Mouse (Mus musculus): Measurements from ENCODE around the gene Aprt. TPM values are rescaled to one million over a fixed set of nuclear protein-coding genes. Genes with fewer than 3 reads are reported as not detected.

Aprt gene
- polyA plus RNA-seq, 1 experiment from 2014 or later, result 279 TPM

DNA sequence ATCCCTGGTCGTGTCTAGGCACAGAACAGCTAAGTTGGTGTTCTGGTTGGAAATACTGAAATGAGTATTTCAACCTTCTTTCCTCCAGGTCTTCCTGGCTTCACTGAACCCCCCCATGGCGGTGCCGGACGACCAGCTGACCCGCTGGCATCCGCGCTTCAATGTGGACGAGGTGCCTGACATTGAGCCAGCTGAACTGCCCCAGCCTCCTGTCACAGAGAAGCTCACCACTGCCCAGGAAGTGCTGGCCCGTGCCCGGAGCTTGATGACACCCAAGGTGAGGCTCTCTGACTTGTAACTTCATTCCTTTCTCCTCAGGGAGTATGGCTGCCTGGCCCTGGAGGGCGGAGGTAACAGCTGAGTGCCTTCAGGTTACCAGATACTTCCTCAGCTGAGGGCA lies 5.6 kb downstream of the Aprt start:
- ATAC-seq (ENCODE audit: low read depth), result no peak
- WGBS, result 91% methylated on average over 11 of the region's 11 CpGs

GRCm38 (mm10) chr8:122569996-122570395 lies 6.7 kb downstream of the Aprt start:
- H3K4me2 ChIP-seq (ENCODE audit: low read depth, low read length), result no peak overlapping the region
- H3K4me3 ChIP-seq (ENCODE audit: low read length), result no peak overlapping the region
- H3K4me1 ChIP-seq (replicated peaks; ENCODE audit: control insufficient read depth, insufficient read depth, low read length), result peaks cover 25% of the 10 kb centered on the region
- H3K9ac ChIP-seq (ENCODE audit: low read length), result no peak overlapping the region
- H3K27me3 ChIP-seq (ENCODE audit: control insufficient read depth, insufficient read depth, low read depth, low read length), result no peaks in the 10 kb centered on the region
- H3K9me3 ChIP-seq (ENCODE audit: control insufficient read depth, low read length), result no peaks in the 10 kb centered on the region
- peaks cover 16% of the 10 kb centered on the region for H3K36me3 ChIP-seq (ENCODE audit: control insufficient read depth, insufficient read depth, low read length)
- no peak for ATAC-seq (ENCODE audit: low read depth)
- H3K27ac ChIP-seq (ENCODE audit: low read length), result no peak overlapping the region
- WGBS, result 95% methylated on average over 16 of the region's 16 CpGs

More for the DNA sequence above, 5.6 kb downstream of the Aprt start:
- Histone ChIP-seq H3K4me1 (replicated peaks; ENCODE audit: control insufficient read depth, insufficient read depth, low read length) (peaks cover 36% of the 10 kb centered on the region), H3K4me3 (ENCODE audit: low read length) (no peak overlapping the region), H3K27me3 (ENCODE audit: control insufficient read depth, insufficient read depth, low read depth, low read length) (no peaks in the 10 kb centered on the region), H3K9me3 (ENCODE audit: control insufficient read depth, low read length) (no peaks in the 10 kb centered on the region), H3K27ac (ENCODE audit: low read length) (no peak overlapping the region), H3K4me2 (ENCODE audit: low read depth, low read length) (no peak overlapping the region), H3K9ac (ENCODE audit: low read length) (no peak overlapping the region), H3K36me3 (ENCODE audit: control insufficient read depth, insufficient read depth, low read length) (peaks cover 16% of the 10 kb centered on the region)

GRCm38 (mm10) chr8:122569329-122569728 lies 7.4 kb downstream of the Aprt start:
- Histone ChIP-seq H3K9me3 (ENCODE audit: control insufficient read depth, low read length) (no peaks in the 10 kb centered on the region), H3K9ac (ENCODE audit: low read length) (peak overlapping the region; percentile 87), H3K4me2 (ENCODE audit: low read depth, low read length) (peak overlapping the region; percentile 73), H3K4me1 (replicated peaks; ENCODE audit: control insufficient read depth, insufficient read depth, low read length) (peaks cover 19% of the 10 kb centered on the region), H3K36me3 (ENCODE audit: control insufficient read depth, insufficient read depth, low read length) (peaks cover 16% of the 10 kb centered on the region), H3K4me3 (ENCODE audit: low read length) (peak overlapping the region; percentile 82), H3K27ac (ENCODE audit: low read length) (no peak overlapping the region), H3K27me3 (ENCODE audit: control insufficient read depth, insufficient read depth, low read depth, low read length) (no peaks in the 10 kb centered on the region)
- 48% methylated on average over 9 of the region's 9 CpGs for WGBS
- no peak for ATAC-seq (ENCODE audit: low read depth)

DNA sequence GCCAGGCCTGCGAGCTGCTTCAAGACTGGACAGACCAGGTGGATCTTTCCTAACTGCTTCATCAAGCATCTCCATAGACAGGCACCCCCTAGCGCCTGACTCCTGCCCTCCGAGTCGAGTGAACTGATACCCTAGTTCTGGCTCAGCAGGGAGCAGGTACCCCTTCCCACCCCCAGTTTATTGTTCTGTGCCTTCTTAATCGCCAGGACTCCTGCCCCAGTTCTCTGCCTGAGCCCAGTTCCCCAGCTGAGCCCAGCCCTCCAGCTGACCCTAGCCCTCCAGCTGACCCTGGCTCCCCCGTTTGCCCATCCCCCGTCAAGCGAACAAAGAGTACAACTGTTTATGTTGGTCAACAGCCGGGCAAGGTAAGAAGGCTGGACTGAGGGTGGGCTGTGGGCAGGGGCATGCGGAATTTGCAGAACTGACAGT lies 7.8 kb downstream of the Aprt start:
- no peaks in the 10 kb centered on the region for H3K9me3 ChIP-seq (ENCODE audit: control insufficient read depth, low read length)
- ATAC-seq (ENCODE audit: low read depth), result no peak
- peak overlapping the region; percentile 82 for H3K4me3 ChIP-seq (ENCODE audit: low read length)
- WGBS, result 6% methylated on average over 10 of the region's 10 CpGs
- H3K9ac ChIP-seq (ENCODE audit: low read length), result peak overlapping the region; percentile 87
- no peaks in the 10 kb centered on the region for H3K27me3 ChIP-seq (ENCODE audit: control insufficient read depth, insufficient read depth, low read depth, low read length)
- H3K4me1 ChIP-seq (replicated peaks; ENCODE audit: control insufficient read depth, insufficient read depth, low read length), result peaks cover 19% of the 10 kb centered on the region
- no peak overlapping the region for H3K27ac ChIP-seq (ENCODE audit: low read length)
- H3K4me2 ChIP-seq (ENCODE audit: low read depth, low read length), result peak overlapping the region; percentile 73
- H3K36me3 ChIP-seq (ENCODE audit: control insufficient read depth, insufficient read depth, low read length), result peaks cover 16% of the 10 kb centered on the region

DNA sequence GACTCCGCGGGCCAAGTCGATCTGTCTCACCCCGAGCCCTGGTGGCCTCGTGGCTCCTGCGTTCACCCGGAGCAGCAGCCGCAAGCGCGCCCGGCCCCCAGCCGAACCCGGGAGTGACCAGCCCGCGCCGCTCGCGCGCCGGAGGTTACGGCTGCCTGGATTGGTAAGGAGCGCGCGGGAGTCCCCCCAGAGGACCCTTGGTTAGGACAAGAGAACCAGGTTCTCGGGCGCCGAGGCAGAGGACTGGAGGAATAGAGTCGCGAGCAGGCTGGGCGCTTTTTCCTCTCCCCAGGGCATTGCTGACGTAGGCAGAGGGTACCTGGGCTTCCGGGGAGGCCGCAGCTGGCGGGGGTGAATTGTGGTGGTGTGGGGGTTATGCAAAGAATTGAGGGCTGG lies 8.6 kb downstream of the Aprt start:
- WGBS, result 0% methylated on average over 34 of the region's 34 CpGs
- peak overlapping the region; percentile 97 for H3K27ac ChIP-seq (ENCODE audit: low read length)
- H3K9me3 ChIP-seq (ENCODE audit: control insufficient read depth, low read length), result no peaks in the 10 kb centered on the region
- no peaks in the 10 kb centered on the region for H3K27me3 ChIP-seq (ENCODE audit: control insufficient read depth, insufficient read depth, low read depth, low read length)
- H3K9ac ChIP-seq (ENCODE audit: low read length), result peak overlapping the region; percentile 87
- H3K4me2 ChIP-seq (ENCODE audit: low read depth, low read length), result peak overlapping the region; percentile 73
- peak overlapping the region; percentile 82 for H3K4me3 ChIP-seq (ENCODE audit: low read length)
- ATAC-seq (ENCODE audit: low read depth), result peak; percentile 51
- peaks cover 19% of the 10 kb centered on the region for H3K4me1 ChIP-seq (replicated peaks; ENCODE audit: control insufficient read depth, insufficient read depth, low read length)
- peaks cover 16% of the 10 kb centered on the region for H3K36me3 ChIP-seq (ENCODE audit: control insufficient read depth, insufficient read depth, low read length)

GRCm38 (mm10) chr8:122567361-122568108 lies 9.2 kb downstream of the Aprt start, which contains the start of gene Cdt1:
Gene Cdt1 (plus strand): TSS chr8:122568015.
- Histone ChIP-seq H3K9me3 (ENCODE audit: control insufficient read depth, low read length) (no peaks in the 10 kb centered on the region), H3K4me1 (replicated peaks; ENCODE audit: control insufficient read depth, insufficient read depth, low read length) (peaks cover 19% of the 10 kb centered on the region), H3K4me3 (ENCODE audit: low read length) (peak within 1 kb of the TSS; percentile 82), H3K4me2 (ENCODE audit: low read depth, low read length) (peak within 1 kb of the TSS; percentile 73), H3K27ac (ENCODE audit: low read length) (peak within 1 kb of the TSS; percentile 97), H3K9ac (ENCODE audit: low read length) (peak within 1 kb of the TSS; percentile 87), H3K27me3 (ENCODE audit: control insufficient read depth, insufficient read depth, low read depth, low read length) (no peaks in the 10 kb centered on the region), H3K36me3 (ENCODE audit: control insufficient read depth, insufficient read depth, low read length) (peaks cover 15% of the 10 kb centered on the region)
- under 1% methylated on average over 58 of the region's 62 CpGs for WGBS
- peak; percentile 98 for ATAC-seq (ENCODE audit: low read depth)

DNA sequence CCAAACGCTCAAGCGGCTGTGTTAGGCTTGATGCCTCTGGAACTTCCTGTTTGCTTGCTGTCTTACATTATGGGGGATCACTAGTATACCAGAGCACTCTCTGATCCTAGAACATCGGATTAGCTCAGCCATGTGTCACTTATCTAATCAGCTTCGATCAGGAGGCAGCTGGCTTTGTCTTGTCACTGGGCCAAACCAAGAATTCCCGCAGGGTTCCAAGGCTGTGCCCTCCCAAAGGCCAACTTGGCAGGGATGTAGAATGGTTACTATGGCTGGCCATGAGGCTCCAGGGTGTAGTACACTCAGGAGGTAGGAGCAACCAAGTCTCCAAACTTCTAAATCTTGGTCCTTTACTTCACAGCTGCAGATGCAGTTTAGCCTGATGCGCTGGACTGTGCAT lies 9.9 kb downstream of the Aprt start:
- Histone ChIP-seq H3K9ac (ENCODE audit: low read length) (peak overlapping the region; percentile 80), H3K4me3 (ENCODE audit: low read length) (peak overlapping the region; percentile 82), H3K27ac (ENCODE audit: low read length) (peak overlapping the region; percentile 97), H3K27me3 (ENCODE audit: control insufficient read depth, insufficient read depth, low read depth, low read length) (no peaks in the 10 kb centered on the region), H3K9me3 (ENCODE audit: control insufficient read depth, low read length) (no peaks in the 10 kb centered on the region), H3K4me2 (ENCODE audit: low read depth, low read length) (peak overlapping the region; percentile 73), H3K36me3 (ENCODE audit: control insufficient read depth, insufficient read depth, low read length) (peaks cover 7% of the 10 kb centered on the region), H3K4me1 (replicated peaks; ENCODE audit: control insufficient read depth, insufficient read depth, low read length) (peaks cover 19% of the 10 kb centered on the region)
- ATAC-seq (ENCODE audit: low read depth), result no peak
- WGBS, result 11% methylated on average over 6 of the region's 6 CpGs

GRCm38 (mm10) chr8:122564363-122565352 lies 12.1 kb downstream of the Aprt start:
- Histone ChIP-seq H3K27me3 (ENCODE audit: control insufficient read depth, insufficient read depth, low read depth, low read length) (no peaks in the 10 kb centered on the region), H3K36me3 (ENCODE audit: control insufficient read depth, insufficient read depth, low read length) (no peaks in the 10 kb centered on the region), H3K4me2 (ENCODE audit: low read depth, low read length) (no peak overlapping the region), H3K4me3 (ENCODE audit: low read length) (no peak overlapping the region), H3K9ac (ENCODE audit: low read length) (no peak overlapping the region), H3K9me3 (ENCODE audit: control insufficient read depth, low read length) (no peaks in the 10 kb centered on the region), H3K4me1 (replicated peaks; ENCODE audit: control insufficient read depth, insufficient read depth, low read length) (peaks cover 19% of the 10 kb centered on the region), H3K27ac (ENCODE audit: low read length) (no peak overlapping the region)
- WGBS, result 74% methylated on average over 25 of the region's 25 CpGs
- ATAC-seq (ENCODE audit: low read depth), result no peak

- Histone ChIP-seq H3K4me1 (replicated peaks; ENCODE audit: control insufficient read depth, insufficient read depth, low read length) (peaks cover 22% of the 10 kb centered on the region), H3K36me3 (ENCODE audit: control insufficient read depth, insufficient read depth, low read length) (no peaks in the 10 kb centered on the region), H3K9me3 (ENCODE audit: control insufficient read depth, low read length) (no peaks in the 10 kb centered on the region), H3K9ac (ENCODE audit: low read length) (no peak overlapping the region), H3K4me3 (ENCODE audit: low read length) (no peak overlapping the region), H3K4me2 (ENCODE audit: low read depth, low read length) (no peak overlapping the region), H3K27me3 (ENCODE audit: control insufficient read depth, insufficient read depth, low read depth, low read length) (no peaks in the 10 kb centered on the region), H3K27ac (ENCODE audit: low read length) (no peak overlapping the region)
- no peak for ATAC-seq (ENCODE audit: low read depth)
- WGBS, result 78% methylated on average over 5 of the region's 5 CpGs
Observed at GRCm38 (mm10) chr8:122561199-122561598, 15.5 kb downstream of the Aprt start.

Data from lung, embryonic 16.5 days (tissue).